Mouse (Mus musculus) liver, embryonic 16.5 days (tissue): ENCODE measurements around the gene Fut2. TPM values are rescaled to one million over a fixed set of nuclear protein-coding genes. Genes with fewer than 3 reads are reported as not detected.

Experiments
- ATAC-seq: fragments of 200-750 bp; cut with Nextera tagmentation; 2 replicates; pipeline ENCODE4 v1.8.0; 2017; ENCODE audit warnings: low read depth, mild to moderate bottlenecking, moderate number of reproducible peaks, moderate library complexity
- H3K27ac ChIP-seq: fragments of 300-500 bp; sonication (generic); 2 replicates; pipeline ENCODE4 v1.5.1; 2014; ENCODE audit warnings: mild to moderate bottlenecking, low read length
- H3K27me3 ChIP-seq: fragments of 300-500 bp; sonication (generic); 2 replicates; pipeline ENCODE4 v1.6.1; 2014; ENCODE audit warnings: low read depth, low read length, mixed read lengths; ENCODE audit not compliant: control insufficient read depth, insufficient read depth
- H3K36me3 ChIP-seq: fragments of 300-500 bp; sonication (generic); 2 replicates; pipeline ENCODE4 v1.6.1; 2014; ENCODE audit warnings: mild to moderate bottlenecking; ENCODE audit not compliant: control insufficient read depth, insufficient read depth
- H3K4me1 ChIP-seq: fragments of 300-500 bp; sonication (generic); 2 replicates; pipeline ENCODE4 v1.6.1; 2014; ENCODE audit warnings: low read depth, low read length, mixed read lengths; ENCODE audit not compliant: control insufficient read depth
- H3K4me2 ChIP-seq: fragments of 300-500 bp; sonication (generic); 2 replicates; pipeline ENCODE4 v1.6.1; 2014; ENCODE audit warnings: low read depth, low read length, mixed read lengths
- H3K4me3 ChIP-seq: fragments of 300-500 bp; sonication (generic); 2 replicates; pipeline ENCODE4 v1.5.1; 2014; ENCODE audit warnings: low read depth, mild to moderate bottlenecking, low read length
- H3K9ac ChIP-seq: fragments of 300-500 bp; sonication (generic); 2 replicates; pipeline ENCODE4 v1.6.1; 2014; ENCODE audit warnings: low read depth, low read length
- H3K9me3 ChIP-seq: fragments of 300-500 bp; sonication (generic); replicated peaks from 2 replicates; pipeline ENCODE4 v1.6.1; 2016; ENCODE audit warnings: low read length; ENCODE audit not compliant: control insufficient read depth
- WGBS: fragments of 180-500 bp; shearing (Covaris S2); extraction: QIAGEN DNeasy Blood & Tissue Kit; methylation state at CpG from one replicate; pipeline ENCODE4 v1.1.7; 2014; ENCODE audit not compliant: insufficient replicate concordance; 5-methylcytosine and 5-hydroxymethylcytosine counted together
- polyA plus RNA-seq: library from polyadenylated mRNA; unstranded; fragments of >200 nt; fragmentation: Nextera tagmentation; extraction: Ambion mirVana; gene quantifications from 2 replicates; pipeline ENCODE4 v1.2.1, GENCODE M21; 2015

Fut2 gene
- polyA plus RNA-seq, 1 experiment from 2014 or later, result 0.08 TPM

DNA sequence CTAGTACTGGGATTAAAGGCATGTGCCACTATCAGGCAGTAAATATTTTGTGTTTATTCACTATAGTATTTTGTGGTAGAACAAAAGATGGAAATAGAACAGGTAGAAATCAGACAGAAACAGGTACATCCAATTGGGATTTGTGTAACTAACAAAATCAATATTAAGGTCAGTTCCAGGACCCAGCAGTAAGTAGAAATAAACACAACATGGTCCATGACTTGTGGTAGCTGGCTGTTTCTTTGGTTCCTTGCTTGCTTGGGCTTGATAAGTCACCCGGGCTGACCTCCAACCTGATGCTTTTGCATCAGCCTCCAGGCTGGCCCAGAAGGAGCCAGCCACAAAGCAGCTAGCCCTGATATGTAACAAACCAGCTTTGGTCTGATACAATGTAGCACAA lies 56.7 kb downstream of the Fut2 start:
- H3K27ac ChIP-seq, result no peak overlapping the region
- no peaks in the 10 kb centered on the region for H3K27me3 ChIP-seq
- H3K4me3 ChIP-seq, result no peak overlapping the region
- no peaks in the 10 kb centered on the region; the same call in 1 of the 2 replicates for H3K4me1 ChIP-seq
- H3K36me3 ChIP-seq, result no peaks in the 10 kb centered on the region
- no peak overlapping the region for H3K4me2 ChIP-seq
- ATAC-seq, result no peak
- 31% methylated on average over 1 of the region's 1 CpGs for WGBS
- no peak overlapping the region for H3K9ac ChIP-seq
- no peaks in the 10 kb centered on the region for H3K9me3 ChIP-seq

DNA sequence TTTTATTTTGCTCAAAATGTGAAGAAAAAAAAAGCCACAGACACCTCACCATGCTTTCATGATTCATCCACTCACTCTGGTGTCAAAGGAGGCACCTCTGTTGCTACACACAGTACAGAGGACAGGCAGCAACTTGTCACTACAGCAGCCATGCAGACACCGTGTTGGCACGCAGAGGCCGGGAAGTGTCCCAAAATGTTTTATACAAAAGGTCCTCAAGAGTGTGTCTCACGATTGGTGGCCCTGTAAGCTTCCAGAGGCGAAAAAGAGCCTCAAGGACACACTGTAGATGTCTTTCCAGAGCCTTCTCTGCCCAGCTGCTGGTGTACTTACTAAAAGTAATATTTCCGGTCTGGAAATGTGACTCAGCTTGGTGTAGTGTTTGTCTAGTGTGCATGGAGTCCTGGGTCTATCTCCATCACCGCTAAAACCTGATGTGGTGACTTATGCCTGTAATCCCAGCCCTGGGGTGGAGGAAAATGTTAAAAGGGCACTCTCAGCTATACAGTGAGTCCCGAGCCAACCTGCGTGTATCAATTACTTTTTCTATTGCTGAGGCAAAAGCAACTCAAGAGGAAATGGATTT lies 60.4 kb downstream of the Fut2 start:
- H3K9ac ChIP-seq, result no peak overlapping the region
- 56% methylated on average over 9 of the region's 9 CpGs for WGBS
- no peaks in the 10 kb centered on the region for H3K27me3 ChIP-seq
- H3K36me3 ChIP-seq, result no peaks in the 10 kb centered on the region
- H3K9me3 ChIP-seq, result no peaks in the 10 kb centered on the region
- H3K4me3 ChIP-seq, result no peak overlapping the region
- no peak overlapping the region for H3K27ac ChIP-seq
- H3K4me2 ChIP-seq, result no peak overlapping the region
- H3K4me1 ChIP-seq, result no peaks in the 10 kb centered on the region
- ATAC-seq, result no peak

DNA sequence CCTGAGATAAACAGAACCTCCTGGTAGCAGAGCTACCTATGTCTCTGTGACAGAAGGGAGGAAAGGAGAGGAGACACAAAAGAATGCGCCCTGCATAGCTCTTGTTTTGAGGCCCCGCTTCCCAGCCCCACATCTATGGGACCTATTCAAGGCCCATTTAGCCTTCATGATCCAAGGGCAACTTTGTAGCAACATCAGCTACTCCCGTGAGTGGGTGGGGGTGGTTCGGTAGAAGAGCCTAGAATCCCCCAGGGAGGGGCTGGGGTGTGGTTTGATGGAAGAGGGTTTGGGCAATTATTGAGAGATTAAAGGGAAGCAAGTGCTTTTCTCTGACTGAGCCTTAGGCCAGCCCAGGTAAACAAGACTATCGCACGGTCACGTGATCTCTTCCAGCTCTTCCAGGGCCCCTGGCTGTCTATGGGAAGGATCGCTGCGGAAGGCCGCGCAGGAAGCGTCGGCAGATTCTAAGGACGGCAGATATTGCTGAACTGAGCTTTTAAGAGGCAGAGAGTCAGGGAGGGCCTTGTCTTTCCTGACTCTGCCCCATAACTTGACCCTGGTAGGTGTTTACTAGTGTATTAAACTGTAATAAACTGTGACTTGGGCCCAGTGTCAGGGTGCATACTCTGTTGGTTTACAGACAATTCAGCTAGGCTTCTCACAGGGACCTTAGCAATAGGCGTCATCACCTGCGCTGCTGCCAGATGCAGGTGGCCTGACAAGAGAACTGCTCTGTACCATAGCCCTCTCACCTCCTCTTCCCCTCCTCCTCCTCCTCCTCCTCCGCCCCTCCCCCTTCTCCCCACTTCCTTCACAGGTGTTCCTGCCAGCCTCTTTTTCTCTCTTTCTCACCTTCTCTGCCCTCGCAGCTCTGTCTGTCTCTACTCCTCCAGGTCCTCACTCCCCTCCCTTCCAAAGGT lies 67.0 kb downstream of the Fut2 start:
- H3K9me3 ChIP-seq, result no peaks in the 10 kb centered on the region
- H3K4me3 ChIP-seq, result no peak overlapping the region
- H3K9ac ChIP-seq, result no peak overlapping the region
- no peak overlapping the region for H3K4me2 ChIP-seq
- H3K27me3 ChIP-seq, result no peaks in the 10 kb centered on the region
- no peaks in the 10 kb centered on the region; the same call in none of the 2 replicates for H3K4me1 ChIP-seq
- no peak overlapping the region for H3K27ac ChIP-seq
- no peaks in the 10 kb centered on the region for H3K36me3 ChIP-seq
- WGBS, result 57% methylated on average over 18 of the region's 18 CpGs
- no peak for ATAC-seq

Other genes starting within 250 kb of the Fut2 start
- not detected in 2 replicates for gene Lhb, start 245.6 kb downstream of the Fut2 start, polyA plus RNA-seq
- 7.6 and 8.9 TPM in 2 replicates for gene Gys1, start 231.6 kb downstream of the Fut2 start, polyA plus RNA-seq
- 58.8 and 59.4 TPM in 2 replicates for gene Ruvbl2, start 228.3 kb downstream of the Fut2 start, polyA plus RNA-seq
- 6,125 and 6,166 TPM in 2 replicates for gene Ftl1, start 206.5 kb downstream of the Fut2 start, polyA plus RNA-seq
- 63.3 and 63.4 TPM in 2 replicates for gene Bax, start 199.5 kb downstream of the Fut2 start, polyA plus RNA-seq
- 0.41 and 0.75 TPM in 2 replicates for gene Tulp2, start 184.5 kb downstream of the Fut2 start, polyA plus RNA-seq
- not detected in 2 replicates for gene Gm45808, start 179.6 kb downstream of the Fut2 start, polyA plus RNA-seq
- gene Dhdh, start 177.6 kb downstream of the Fut2 start, polyA plus RNA-seq, result 2.5 and 3.3 TPM in 2 replicates
- 122 and 124 TPM in 2 replicates for gene Nucb1, start 156.0 kb downstream of the Fut2 start, polyA plus RNA-seq
- 293 and 328 TPM in 2 replicates for gene Ppp1r15a, start 140.1 kb downstream of the Fut2 start, polyA plus RNA-seq
- 0.47 and 0.78 TPM in 2 replicates for gene Plekha4, start 140.1 kb downstream of the Fut2 start, polyA plus RNA-seq
- gene Hsd17b14, start 111.5 kb downstream of the Fut2 start, polyA plus RNA-seq, result 1.3 and 1.8 TPM in 2 replicates
- gene Bcat2, start 96.2 kb downstream of the Fut2 start, polyA plus RNA-seq, result 44.0 and 44.6 TPM in 2 replicates
- not detected in 2 replicates for gene Fgf21, start 50.9 kb downstream of the Fut2 start, polyA plus RNA-seq
- gene Fut1, start 49.1 kb downstream of the Fut2 start, polyA plus RNA-seq, result not detected in 2 replicates
- gene Izumo1, start 44.6 kb downstream of the Fut2 start, polyA plus RNA-seq, result 0.05 and 0.06 TPM in 2 replicates
- 1.7 and 1.8 TPM in 2 replicates for gene Rasip1, start 38.9 kb downstream of the Fut2 start, polyA plus RNA-seq
- 0.58 and 1.3 TPM in 2 replicates for gene Mamstr, start 26.4 kb downstream of the Fut2 start, polyA plus RNA-seq
- not detected in 2 replicates for gene Ntn5, start 17.6 kb upstream of the Fut2 start, polyA plus RNA-seq
- 0.05 TPM in 1 of 2 replicates, not detected in the other for gene Sec1, start 28.0 kb upstream of the Fut2 start, polyA plus RNA-seq
- gene Car11, start 33.4 kb upstream of the Fut2 start, polyA plus RNA-seq, result 0.23 and 0.37 TPM in 2 replicates
- gene Dbp, start 38.7 kb upstream of the Fut2 start, polyA plus RNA-seq, result 0.27 and 0.32 TPM in 2 replicates
- 460 and 502 TPM in 2 replicates for gene Rpl18, start 49.1 kb upstream of the Fut2 start, polyA plus RNA-seq
- 11.0 and 13.9 TPM in 2 replicates for gene Sphk2, start 51.6 kb upstream of the Fut2 start, polyA plus RNA-seq
- gene Fam83e, start 54.8 kb upstream of the Fut2 start, polyA plus RNA-seq, result 0.16 and 0.30 TPM in 2 replicates
- gene Spaca4, start 59.4 kb upstream of the Fut2 start, polyA plus RNA-seq, result not detected in 2 replicates
- not detected in 2 replicates for gene Lmtk3, start 117.3 kb upstream of the Fut2 start, polyA plus RNA-seq
- 0.08 and 0.22 TPM in 2 replicates for gene Sult2b1, start 118.3 kb upstream of the Fut2 start, polyA plus RNA-seq
- gene Cyth2, start 148.2 kb upstream of the Fut2 start, polyA plus RNA-seq, result 26.0 and 26.5 TPM in 2 replicates
- 0.14 and 0.15 TPM in 2 replicates for gene Kcnj14, start 158.4 kb upstream of the Fut2 start, polyA plus RNA-seq
- 19.2 and 20.9 TPM in 2 replicates for gene Grwd1, start 164.6 kb upstream of the Fut2 start, polyA plus RNA-seq
- 27.9 and 35.3 TPM in 2 replicates for gene Kdelr1, start 206.4 kb upstream of the Fut2 start, polyA plus RNA-seq
- gene Grin2d, start 212.0 kb upstream of the Fut2 start, polyA plus RNA-seq, result 0.04 and 0.05 TPM in 2 replicates
- gene Syngr4, start 230.3 kb upstream of the Fut2 start, polyA plus RNA-seq, result 0.71 and 0.95 TPM in 2 replicates
- 3.5 and 4.3 TPM in 2 replicates for gene Tmem143, start 230.5 kb upstream of the Fut2 start, polyA plus RNA-seq